Mouse (Mus musculus): Measurements from ENCODE around the gene Aplp1. TPM values are rescaled to one million over a fixed set of nuclear protein-coding genes. Genes with fewer than 3 reads are reported as not detected.

Aplp1 gene
- polyA plus RNA-seq, 2 experiments, result 2.9 to 3.5 TPM

DNA sequence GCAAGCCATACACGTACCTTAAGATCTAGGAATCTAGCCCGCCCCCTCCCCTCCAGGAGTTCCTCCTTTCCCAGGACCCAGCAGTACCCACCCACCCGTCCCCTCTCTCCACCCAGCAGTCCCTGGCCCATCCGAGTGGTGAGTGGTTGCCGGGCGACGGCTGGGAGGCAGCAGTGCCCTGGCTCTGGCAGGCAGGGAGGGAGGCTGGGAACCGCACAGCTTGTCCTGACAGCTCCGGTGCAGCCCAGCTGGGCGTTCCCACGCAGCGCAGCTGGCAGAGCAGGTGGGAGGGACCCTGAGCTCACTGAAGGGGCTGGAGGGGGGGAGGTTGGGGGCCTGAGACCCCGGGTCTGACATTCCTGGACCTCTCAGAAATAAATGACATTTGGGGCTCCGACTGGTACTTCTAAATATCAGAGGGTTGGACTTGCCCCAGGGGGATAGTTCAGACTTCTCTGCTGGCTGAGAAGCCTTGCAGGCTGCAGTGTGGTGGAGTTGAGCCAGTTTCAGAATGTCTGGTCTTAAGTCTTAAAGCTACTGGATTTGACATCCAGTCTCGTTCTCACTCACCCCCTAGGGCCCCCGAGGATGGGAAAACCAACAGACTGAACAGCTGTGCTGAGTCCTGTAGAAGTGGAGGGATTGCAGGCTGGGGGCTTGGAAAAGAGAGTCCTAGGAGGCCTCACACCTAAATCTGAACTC, 12.4 kb upstream of the Aplp1 start, which contains the start of the genes Kirrel2 and Nphs1:
TSS of gene Kirrel2 (minus strand) at position 62 of the 702 bp plus-strand sequence.
TSS of gene Nphs1 (plus strand) at position 687 of the 702 bp plus-strand sequence.
- Histone ChIP-seq H3K4me2 (ENCODE audit: low read depth) (no peak within 1 kb of the TSS), H3K27me3 (ENCODE audit: control insufficient read depth, insufficient read depth, low read length) (peaks cover 64% of the 10 kb centered on the region), H3K36me3 (replicated peaks; ENCODE audit: control insufficient read depth, insufficient read depth, low read depth) (no peaks in the 10 kb centered on the region), H3K9me3 (ENCODE audit: control insufficient read depth, low read length) (no peaks in the 10 kb centered on the region), H3K4me1 (replicated peaks; ENCODE audit: control insufficient read depth in 2 of 2, insufficient read depth in 2 of 2, low read length in 1 of 2) (no peaks in the 10 kb centered on the region), H3K4me3 (ENCODE audit: insufficient read depth in 1 of 2, low read depth in 2 of 2, low read length in 2 of 2) (no peak within 1 kb of the TSS), H3K27ac (no peak within 1 kb of the TSS), H3K9ac (replicated peaks) (no peak within 1 kb of the TSS)
- no peak for TF ChIP-seq CTCF (IDR thresholded peaks at IDR 0.05; ENCODE audit: low read depth)
- TF ChIP-seq EP300 (IDR thresholded peaks at IDR 0.05; ENCODE audit: low read depth), result no peak
- DNase-seq (ENCODE audit: low read depth in 3 of 3, low spot score in 3 of 3) (no peak), ATAC-seq (ENCODE audit: insufficient read depth) (no peak)
- 4% methylated on average over 16 of the region's 16 CpGs for WGBS (ENCODE audit: insufficient replicate concordance)

DNA sequence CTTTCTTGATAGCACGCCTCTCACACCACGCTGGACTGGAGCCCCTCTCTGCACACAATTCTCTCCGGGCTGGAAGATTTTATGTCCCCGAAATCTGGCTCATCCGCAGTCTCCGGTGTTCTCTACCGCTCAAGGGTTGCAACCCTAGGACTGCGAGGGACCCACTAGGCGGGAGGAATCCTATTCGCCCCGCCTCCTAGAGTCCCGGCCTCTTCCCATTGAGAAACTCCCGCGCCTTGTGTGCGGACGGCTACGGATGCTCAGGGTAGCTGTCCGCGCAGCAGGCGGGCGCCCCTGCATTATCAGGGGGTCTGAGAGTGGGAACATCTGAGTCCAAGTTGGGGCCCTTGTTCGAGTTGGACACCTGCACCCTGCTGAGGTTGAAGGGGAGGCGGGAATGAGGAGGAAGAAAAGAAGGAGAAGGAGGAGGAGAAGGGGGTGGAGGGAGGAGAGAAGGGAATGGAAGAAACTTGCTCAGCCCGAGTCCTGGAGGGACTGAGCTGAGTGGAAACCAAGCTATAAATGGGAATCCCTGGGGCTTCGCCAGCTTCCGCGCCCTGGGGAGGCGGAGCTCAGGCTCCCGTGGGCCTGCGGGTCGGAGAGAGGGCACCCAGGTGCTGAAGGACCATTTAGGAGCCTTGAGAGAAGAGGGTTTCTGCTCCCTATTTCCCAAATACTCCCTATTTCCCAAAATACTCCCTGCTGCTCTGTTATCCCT, 11.7 kb upstream of the Aplp1 start:
- Histone ChIP-seq H3K4me3 (ENCODE audit: insufficient read depth in 1 of 2, low read depth in 2 of 2, low read length in 2 of 2) (no peak overlapping the region), H3K27me3 (ENCODE audit: control insufficient read depth, insufficient read depth, low read length) (peaks cover 67% of the 10 kb centered on the region), H3K9ac (replicated peaks) (no peak overlapping the region), H3K9me3 (ENCODE audit: control insufficient read depth, low read length) (no peaks in the 10 kb centered on the region), H3K36me3 (replicated peaks; ENCODE audit: control insufficient read depth, insufficient read depth, low read depth) (no peaks in the 10 kb centered on the region), H3K27ac (no peak overlapping the region), H3K4me1 (replicated peaks; ENCODE audit: control insufficient read depth in 2 of 2, insufficient read depth in 2 of 2, low read length in 1 of 2) (no peaks in the 10 kb centered on the region), H3K4me2 (ENCODE audit: low read depth) (no peak overlapping the region)
- TF ChIP-seq CTCF (IDR thresholded peaks at IDR 0.05; ENCODE audit: low read depth), result no peak
- no peak for TF ChIP-seq EP300 (IDR thresholded peaks at IDR 0.05; ENCODE audit: low read depth)
- ATAC-seq (ENCODE audit: insufficient read depth), result no peak
- DNase-seq (ENCODE audit: low read depth in 3 of 3, low spot score in 3 of 3), result no peak
- WGBS (ENCODE audit: insufficient replicate concordance), result 2% methylated on average over 31 of the region's 31 CpGs

DNA sequence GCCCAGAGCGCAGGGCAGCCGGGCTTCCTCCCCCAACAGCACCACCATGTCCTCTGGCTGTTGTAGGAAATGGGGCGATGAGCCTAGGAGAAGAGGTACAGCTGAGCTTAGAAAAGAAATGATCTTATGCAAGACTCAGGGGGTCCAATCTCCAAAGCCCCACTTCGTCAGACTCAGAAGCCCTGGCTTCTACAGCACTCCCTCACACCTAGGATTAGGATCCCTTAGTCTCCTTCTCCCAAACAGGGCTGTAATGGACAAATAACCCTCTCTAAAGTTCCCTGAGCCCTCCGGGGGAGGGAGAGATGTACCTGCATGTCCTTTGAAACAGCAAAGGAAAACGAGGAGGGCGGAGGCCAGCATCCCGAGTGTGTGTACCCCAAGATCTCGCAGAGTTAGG, 11.2 kb upstream of the Aplp1 start:
- 1% methylated on average over 9 of the region's 9 CpGs for WGBS (ENCODE audit: insufficient replicate concordance)
- H3K4me1 ChIP-seq (replicated peaks; ENCODE audit: control insufficient read depth in 2 of 2, insufficient read depth in 2 of 2, low read length in 1 of 2), result no peaks in the 10 kb centered on the region
- TF ChIP-seq EP300 (IDR thresholded peaks at IDR 0.05; ENCODE audit: low read depth) (no peak), CTCF (IDR thresholded peaks at IDR 0.05; ENCODE audit: low read depth) (no peak)
- ATAC-seq (ENCODE audit: insufficient read depth), result no peak
- peaks cover 67% of the 10 kb centered on the region for H3K27me3 ChIP-seq (ENCODE audit: control insufficient read depth, insufficient read depth, low read length)
- no peaks in the 10 kb centered on the region for H3K9me3 ChIP-seq (ENCODE audit: control insufficient read depth, low read length)
- no peak overlapping the region for H3K4me3 ChIP-seq (ENCODE audit: insufficient read depth in 1 of 2, low read depth in 2 of 2, low read length in 2 of 2)
- no peak overlapping the region for H3K4me2 ChIP-seq (ENCODE audit: low read depth)
- DNase-seq (ENCODE audit: low read depth in 3 of 3, low spot score in 3 of 3), result no peak
- no peaks in the 10 kb centered on the region for H3K36me3 ChIP-seq (replicated peaks; ENCODE audit: control insufficient read depth, insufficient read depth, low read depth)
- no peak overlapping the region for H3K9ac ChIP-seq (replicated peaks)
- H3K27ac ChIP-seq, result no peak overlapping the region

DNA sequence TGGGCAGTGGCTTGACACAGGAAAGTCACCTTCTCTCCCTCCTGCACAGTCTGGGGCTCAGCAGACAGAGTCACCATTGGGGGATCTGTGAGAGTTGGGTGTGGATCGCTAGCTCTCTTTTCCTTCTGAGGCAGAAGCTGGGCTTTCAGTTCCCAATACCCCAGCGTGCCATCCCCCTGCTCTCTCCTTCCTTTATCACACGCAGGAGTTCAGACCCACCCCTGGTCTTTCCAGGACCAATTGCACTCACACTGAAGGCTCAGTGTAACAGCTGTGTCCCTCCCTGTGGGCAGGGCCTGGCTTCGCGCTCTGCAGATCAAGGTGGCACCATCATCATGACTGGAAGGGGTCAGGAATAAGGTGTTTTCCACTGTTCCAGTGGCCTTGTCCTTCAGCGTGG, 8.9 kb upstream of the Aplp1 start:
- Histone ChIP-seq H3K9ac (replicated peaks) (no peak overlapping the region), H3K27ac (no peak overlapping the region), H3K36me3 (replicated peaks; ENCODE audit: control insufficient read depth, insufficient read depth, low read depth) (no peaks in the 10 kb centered on the region), H3K4me2 (ENCODE audit: low read depth) (no peak overlapping the region; the same call in 1 of the 2 replicates), H3K9me3 (ENCODE audit: control insufficient read depth, low read length) (no peaks in the 10 kb centered on the region), H3K4me3 (ENCODE audit: insufficient read depth in 1 of 2, low read depth in 2 of 2, low read length in 2 of 2) (no peak overlapping the region), H3K27me3 (ENCODE audit: control insufficient read depth, insufficient read depth, low read length) (peaks cover 57% of the 10 kb centered on the region), H3K4me1 (replicated peaks; ENCODE audit: control insufficient read depth in 2 of 2, insufficient read depth in 2 of 2, low read length in 1 of 2) (no peaks in the 10 kb centered on the region)
- DNase-seq (ENCODE audit: low read depth in 3 of 3, low spot score in 3 of 3) (no peak), ATAC-seq (ENCODE audit: insufficient read depth) (no peak)
- TF ChIP-seq EP300 (IDR thresholded peaks at IDR 0.05; ENCODE audit: low read depth) (no peak), CTCF (IDR thresholded peaks at IDR 0.05; ENCODE audit: low read depth) (no peak)
- 10% methylated on average over 6 of the region's 6 CpGs for WGBS (ENCODE audit: insufficient replicate concordance)

DNA sequence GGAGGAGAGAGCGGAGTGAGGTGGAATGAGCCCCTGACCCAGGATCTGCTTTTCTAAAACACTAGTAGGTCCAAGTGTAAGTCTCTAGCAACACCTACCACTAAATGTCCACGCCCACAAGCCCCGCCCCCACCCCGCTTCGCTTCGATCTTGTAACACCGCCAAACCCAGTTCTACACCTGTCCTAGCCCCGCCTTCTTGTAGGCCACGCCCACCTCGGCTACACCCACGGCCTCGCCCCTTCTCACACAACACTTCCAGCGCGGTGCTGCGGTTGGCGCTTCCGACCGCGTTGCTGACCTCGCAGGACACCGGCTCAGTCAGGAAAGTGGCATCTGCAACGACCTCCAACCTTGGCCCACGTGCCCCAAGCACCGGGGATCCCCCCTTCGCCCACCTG, 8.4 kb upstream of the Aplp1 start:
- DNase-seq (ENCODE audit: low read depth in 3 of 3, low spot score in 3 of 3) (peak in 1 of 3 experiments; percentile 24), ATAC-seq (ENCODE audit: insufficient read depth) (no peak)
- H3K9me3 ChIP-seq (ENCODE audit: control insufficient read depth, low read length), result no peaks in the 10 kb centered on the region
- H3K4me1 ChIP-seq (replicated peaks; ENCODE audit: control insufficient read depth in 2 of 2, insufficient read depth in 2 of 2, low read length in 1 of 2), result no peaks in the 10 kb centered on the region
- no peaks in the 10 kb centered on the region for H3K36me3 ChIP-seq (replicated peaks; ENCODE audit: control insufficient read depth, insufficient read depth, low read depth)
- H3K4me3 ChIP-seq (ENCODE audit: insufficient read depth in 1 of 2, low read depth in 2 of 2, low read length in 2 of 2), result no peak overlapping the region; a peak in 1 of 4 replicates
- TF ChIP-seq CTCF (IDR thresholded peaks at IDR 0.05; ENCODE audit: low read depth), result no peak
- TF ChIP-seq EP300 (IDR thresholded peaks at IDR 0.05; ENCODE audit: low read depth), result no peak
- H3K4me2 ChIP-seq (ENCODE audit: low read depth), result peak overlapping the region; percentile 24; the same call in 1 of the 2 replicates
- 2% methylated on average over 25 of the region's 25 CpGs for WGBS (ENCODE audit: insufficient replicate concordance)
- peaks cover 57% of the 10 kb centered on the region for H3K27me3 ChIP-seq (ENCODE audit: control insufficient read depth, insufficient read depth, low read length)
- no peak overlapping the region for H3K9ac ChIP-seq (replicated peaks)
- no peak overlapping the region for H3K27ac ChIP-seq
